Mouse (Mus musculus) hindbrain, postnatal 0 days (tissue): Measurements from ENCODE around the gene Gm17416. TPM values are rescaled to one million over a fixed set of nuclear protein-coding genes. Genes with fewer than 3 reads are reported as not detected.

ENCODE experiments used
- ATAC-seq: fragments of 200-750 bp; cut with Nextera tagmentation; 2 replicates; pipeline ENCODE4 v1.8.0; 2017; ENCODE audit warnings: mild to moderate bottlenecking, moderate TSS enrichment, moderate library complexity
- DNase-seq: peaks from one replicate; pipeline ENCODE4 v3.0.0-alpha.2; 2015; ENCODE audit warnings: low spot score
- H3K27ac ChIP-seq: fragments of 300-500 bp; sonication (generic); 2 replicates; pipeline ENCODE4 v1.5.1; 2014; ENCODE audit warnings: mild to moderate bottlenecking
- H3K27me3 ChIP-seq: fragments of 300-500 bp; sonication (generic); 2 replicates; pipeline ENCODE4 v1.6.1; 2014; ENCODE audit warnings: low read length, mixed read lengths; ENCODE audit not compliant: insufficient read depth
- H3K36me3 ChIP-seq: fragments of 300-500 bp; sonication (generic); 2 replicates; pipeline ENCODE4 v1.6.1; 2014; ENCODE audit warnings: low read length, mixed read lengths; ENCODE audit not compliant: insufficient read depth
- H3K4me1 ChIP-seq: fragments of 300-500 bp; sonication (generic); 2 replicates; pipeline ENCODE4 v1.6.1; 2014; ENCODE audit warnings: antibody characterized with exemption, low read length, mixed read lengths; ENCODE audit not compliant: insufficient read depth
- H3K4me2 ChIP-seq: fragments of 300-500 bp; sonication (generic); 2 replicates; pipeline ENCODE4 v1.6.1; 2014; ENCODE audit warnings: low read depth, mild to moderate bottlenecking, low read length, moderate library complexity, mixed read lengths
- H3K4me3 ChIP-seq: fragments of 300-500 bp; sonication (generic); 2 replicates; pipeline ENCODE4 v1.5.1; 2014; ENCODE audit warnings: low read length
- H3K9ac ChIP-seq: fragments of 300-500 bp; sonication (generic); replicated peaks from 2 replicates; pipeline ENCODE4 v1.6.1; 2014; ENCODE audit warnings: mild to moderate bottlenecking, low read length, moderate library complexity, mixed read lengths
- H3K9me3 ChIP-seq: fragments of 300-500 bp; sonication (generic); 2 replicates; pipeline ENCODE4 v1.6.1; 2016; ENCODE audit warnings: low read length, mixed read lengths
- CTCF ChIP-seq: IDR thresholded peaks from 2 replicates; pipeline ENCODE4 v1.5.1; 2016; ENCODE audit warnings: antibody characterized with exemption, control low read depth, low read depth
- WGBS: fragments of 180-500 bp; shearing (Covaris S2); extraction: QIAGEN DNeasy Blood & Tissue Kit; methylation state at CpG from one replicate; pipeline ENCODE4 v1.1.7; 2014; 5-methylcytosine and 5-hydroxymethylcytosine counted together
- polyA plus RNA-seq: library from polyadenylated mRNA; unstranded; fragments of >200 nt; fragmentation: Nextera tagmentation; extraction: Ambion mirVana; gene quantifications from 2 replicates; pipeline ENCODE4 v1.2.1, GENCODE M21; 2015
- total RNA-seq: library from RNA; depleted of rRNA; stranded (reverse); fragments of >200 nt; gene quantifications from 2 replicates; pipeline ENCODE4 v1.2.3, GENCODE M21; 2014

The Gm17416 gene
- total and polyA plus RNA-seq, 2 experiments from 2014 or later = not detected

DNA sequence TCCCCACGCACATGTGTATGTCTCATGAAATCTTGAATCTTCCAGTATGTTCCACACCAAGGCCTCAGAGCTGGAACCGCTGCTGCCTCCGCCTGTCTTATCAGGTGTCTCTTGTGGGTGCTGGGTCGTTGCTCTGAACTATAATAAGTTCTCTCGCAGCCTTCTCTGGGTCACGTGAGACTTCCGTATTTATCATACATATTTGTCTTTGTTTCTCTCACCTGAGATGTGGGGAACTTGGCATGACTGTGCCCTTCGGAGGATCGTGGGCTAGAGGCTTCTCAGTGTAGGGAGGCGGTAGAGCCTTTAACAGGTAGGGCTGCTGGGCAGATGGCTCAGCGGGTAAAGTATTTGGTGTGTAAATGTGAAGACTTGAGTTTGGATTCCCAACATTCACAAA lies 11.5 kb downstream of the Gm17416 start:
- H3K4me3 ChIP-seq = no peak overlapping the region
- H3K4me2 ChIP-seq = no peak overlapping the region
- ATAC-seq (no peak), DNase-seq (no peak)
- no peaks in the 10 kb centered on the region for H3K9me3 ChIP-seq
- no peak overlapping the region for H3K9ac ChIP-seq
- TF ChIP-seq CTCF = no peak
- no peaks in the 10 kb centered on the region for H3K36me3 ChIP-seq
- no peak overlapping the region for H3K27ac ChIP-seq
- no peaks in the 10 kb centered on the region for H3K27me3 ChIP-seq
- H3K4me1 ChIP-seq = no peaks in the 10 kb centered on the region
- WGBS = 89% methylated on average over 11 of the region's 11 CpGs

- Histone ChIP-seq H3K27ac (no peak overlapping the region), H3K27me3 (no peaks in the 10 kb centered on the region), H3K9ac (no peak overlapping the region), H3K4me2 (no peak overlapping the region), H3K4me3 (no peak overlapping the region), H3K36me3 (no peaks in the 10 kb centered on the region), H3K4me1 (no peaks in the 10 kb centered on the region), H3K9me3 (no peaks in the 10 kb centered on the region)
- 78% methylated on average over 4 of the region's 4 CpGs for WGBS
- TF ChIP-seq CTCF = peak; percentile 55
- ATAC-seq (no peak), DNase-seq (no peak)
Measured at GRCm38 (mm10) chr2:152586926-152587560, 17.9 kb downstream of the Gm17416 start.

- 51% methylated on average over 2 of the region's 2 CpGs for WGBS
- Histone ChIP-seq H3K27me3 (no peaks in the 10 kb centered on the region), H3K4me3 (no peak overlapping the region), H3K4me1 (no peaks in the 10 kb centered on the region), H3K36me3 (no peaks in the 10 kb centered on the region), H3K4me2 (no peak overlapping the region), H3K27ac (no peak overlapping the region), H3K9me3 (no peaks in the 10 kb centered on the region), H3K9ac (no peak overlapping the region)
- no peak for DNase-seq
- ATAC-seq = no peak
- TF ChIP-seq CTCF = no peak
Measured at GRCm38 (mm10) chr2:152588450-152588849, 19.3 kb downstream of the Gm17416 start.

- Histone ChIP-seq H3K27me3 (no peaks in the 10 kb centered on the region), H3K4me1 (no peaks in the 10 kb centered on the region)
Measured at GRCm38 (mm10) chr2:152589021-152589420, 19.9 kb downstream of the Gm17416 start.

GRCm38 (mm10) chr2:152599299-152599698 lies 30.2 kb downstream of the Gm17416 start, which contains the start of gene Defb45:
TSS of gene Defb45 (minus strand) at chr2:152599399.
- no peak for TF ChIP-seq CTCF
- Histone ChIP-seq H3K4me2 (no peak within 1 kb of the TSS), H3K9me3 (no peaks in the 10 kb centered on the region), H3K36me3 (no peaks in the 10 kb centered on the region), H3K27me3 (no peaks in the 10 kb centered on the region), H3K4me1 (no peaks in the 10 kb centered on the region), H3K27ac (no peak within 1 kb of the TSS), H3K9ac (no peak within 1 kb of the TSS), H3K4me3 (no peak within 1 kb of the TSS)
- DNase-seq (no peak), ATAC-seq (no peak)
- 58% methylated on average over 7 of the region's 7 CpGs for WGBS

More at GRCm38 (mm10) chr2:152589021-152589420, 19.9 kb downstream of the Gm17416 start:
- no peak overlapping the region for H3K9ac ChIP-seq
- no peak overlapping the region for H3K27ac ChIP-seq
- no peaks in the 10 kb centered on the region for H3K9me3 ChIP-seq
- TF ChIP-seq CTCF = no peak
- H3K4me3 ChIP-seq = no peak overlapping the region
- no peak for DNase-seq
- no peak overlapping the region for H3K4me2 ChIP-seq
- H3K36me3 ChIP-seq = no peaks in the 10 kb centered on the region
- 56% methylated on average over 6 of the region's 6 CpGs for WGBS
- ATAC-seq = no peak

DNA sequence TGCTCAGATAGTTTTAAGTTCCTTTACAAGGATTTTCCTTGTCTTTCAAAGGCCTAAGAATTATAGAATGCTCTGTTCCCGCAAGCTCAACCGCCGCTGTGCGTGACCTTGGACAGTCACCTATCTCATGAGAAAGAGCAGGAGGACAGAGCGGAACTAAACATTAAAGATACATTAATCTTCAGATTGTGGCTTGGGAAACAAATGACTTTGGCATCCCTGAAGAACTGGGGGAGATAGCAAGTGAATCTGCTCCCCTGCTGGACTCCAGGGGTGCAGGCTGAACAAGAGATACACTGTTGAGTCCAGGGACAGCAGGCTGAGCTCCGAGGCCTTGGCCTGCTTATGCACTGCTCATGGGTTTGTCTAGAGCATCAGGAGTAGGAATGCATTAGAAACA lies 30.9 kb downstream of the Gm17416 start:
- ATAC-seq (no peak), DNase-seq (no peak)
- H3K9me3 ChIP-seq = no peaks in the 10 kb centered on the region
- no peaks in the 10 kb centered on the region for H3K4me1 ChIP-seq
- no peaks in the 10 kb centered on the region for H3K27me3 ChIP-seq
- no peak overlapping the region for H3K9ac ChIP-seq
- H3K4me3 ChIP-seq = no peak overlapping the region
- 84% methylated on average over 6 of the region's 6 CpGs for WGBS
- no peak for TF ChIP-seq CTCF
- no peak overlapping the region for H3K4me2 ChIP-seq
- H3K27ac ChIP-seq = no peak overlapping the region
- H3K36me3 ChIP-seq = no peaks in the 10 kb centered on the region

GRCm38 (mm10) chr2:152601275-152601960 lies 32.3 kb downstream of the Gm17416 start:
- WGBS = 80% methylated on average over 4 of the region's 4 CpGs
- DNase-seq (no peak), ATAC-seq (no peak)
- H3K27me3 ChIP-seq = no peaks in the 10 kb centered on the region
- H3K27ac ChIP-seq = no peak overlapping the region
- H3K9ac ChIP-seq = no peak overlapping the region
- H3K9me3 ChIP-seq = no peaks in the 10 kb centered on the region
- TF ChIP-seq CTCF = peak; percentile 45
- H3K36me3 ChIP-seq = no peaks in the 10 kb centered on the region
- H3K4me2 ChIP-seq = no peak overlapping the region
- no peak overlapping the region for H3K4me3 ChIP-seq
- no peaks in the 10 kb centered on the region for H3K4me1 ChIP-seq
